Mouse (Mus musculus): ENCODE measurements around the gene Taf10. TPM values are rescaled to one million over a fixed set of nuclear protein-coding genes. Genes with fewer than 3 reads are reported as not detected.
"Not testable (repeated sequence)": the region's sequence is repeated elsewhere in the genome, so short reads cannot be mapped to it uniquely, and the experiment has no call there.

Taf10 gene
- polyA plus RNA-seq, 1 experiment from 2014 or later = 188 TPM

- Histone ChIP-seq H3K36me3 (peaks cover 59% of the 10 kb centered on the region), H3K4me1 (replicated peaks) (peaks cover 36% of the 10 kb centered on the region), H3K4me3 (peak overlapping the region; percentile 97), H3K27ac (peak overlapping the region; percentile 95)
- whole genome bisulfite sequencing = 39% methylated on average over 20 of the region's 20 CpGs
- not testable (repeated sequence) for H3K9me3 ChIP-seq; DNase-seq (ENCODE audit: low spot score); H3K27me3 ChIP-seq (ENCODE audit: insufficient read depth, poor library complexity, severe bottlenecking)
Observed at GRCm38 (mm10) chr7:105743246-105743925, 775 bp downstream of the Taf10 start.

GRCm38 (mm10) chr7:105742539-105743215 is 1.5 kb downstream of the Taf10 start:
- H3K36me3 ChIP-seq = peaks cover 52% of the 10 kb centered on the region

GRCm38 (mm10) chr7:105741978-105742377 is 2.2 kb downstream of the Taf10 start:
- no peaks in the 10 kb centered on the region for H3K9me3 ChIP-seq
- H3K27me3 ChIP-seq (ENCODE audit: insufficient read depth, poor library complexity, severe bottlenecking) = no peaks in the 10 kb centered on the region
- H3K27ac ChIP-seq = no peak overlapping the region
- peaks cover 46% of the 10 kb centered on the region for H3K36me3 ChIP-seq
- H3K4me3 ChIP-seq = no peak overlapping the region
- DNase-seq (ENCODE audit: low spot score) = no peak
- peaks cover 49% of the 10 kb centered on the region for H3K4me1 ChIP-seq (replicated peaks)
- WGBS = 93% methylated on average over 9 of the region's 9 CpGs

More at GRCm38 (mm10) chr7:105742539-105743215, 1.5 kb downstream of the Taf10 start:
- 82% methylated on average over 7 of the region's 7 CpGs for WGBS
- Histone ChIP-seq H3K4me1 (replicated peaks) (peaks cover 43% of the 10 kb centered on the region), H3K4me3 (peak overlapping the region; percentile 97; the same call in 1 of the 2 replicates)
- not testable (repeated sequence) for H3K27me3 ChIP-seq (ENCODE audit: insufficient read depth, poor library complexity, severe bottlenecking); H3K27ac ChIP-seq; H3K9me3 ChIP-seq; DNase-seq (ENCODE audit: low spot score)

GRCm38 (mm10) chr7:105740851-105741250 is 3.3 kb downstream of the Taf10 start:
- no peaks in the 10 kb centered on the region for H3K27me3 ChIP-seq (ENCODE audit: insufficient read depth, poor library complexity, severe bottlenecking)
- H3K4me3 ChIP-seq = no peak overlapping the region
- H3K27ac ChIP-seq = no peak overlapping the region
- no peak for DNase-seq (ENCODE audit: low spot score)
- 93% methylated on average over 6 of the region's 6 CpGs for WGBS
- H3K9me3 ChIP-seq = no peaks in the 10 kb centered on the region
- peaks cover 51% of the 10 kb centered on the region for H3K4me1 ChIP-seq (replicated peaks)
- H3K36me3 ChIP-seq = peaks cover 37% of the 10 kb centered on the region

GRCm38 (mm10) chr7:105740089-105740795 is 3.9 kb downstream of the Taf10 start:
- no peak for DNase-seq (ENCODE audit: low spot score)
- H3K27ac ChIP-seq = no peak overlapping the region
- peaks cover 57% of the 10 kb centered on the region for H3K4me1 ChIP-seq (replicated peaks)
- no peaks in the 10 kb centered on the region for H3K27me3 ChIP-seq (ENCODE audit: insufficient read depth, poor library complexity, severe bottlenecking)
- no peaks in the 10 kb centered on the region for H3K9me3 ChIP-seq
- H3K4me3 ChIP-seq = no peak overlapping the region
- 89% methylated on average over 13 of the region's 13 CpGs for WGBS
- peaks cover 37% of the 10 kb centered on the region for H3K36me3 ChIP-seq

GRCm38 (mm10) chr7:105738948-105739347 is 5.2 kb downstream of the Taf10 start:
- H3K27me3 ChIP-seq (ENCODE audit: insufficient read depth, poor library complexity, severe bottlenecking) = no peaks in the 10 kb centered on the region
- peak overlapping the region; percentile 26; the same call in 1 of the 2 replicates for H3K4me3 ChIP-seq
- DNase-seq (ENCODE audit: low spot score) = peak; percentile 51
- WGBS = 29% methylated on average over 3 of the region's 3 CpGs
- H3K4me1 ChIP-seq (replicated peaks) = peaks cover 53% of the 10 kb centered on the region
- peak overlapping the region; percentile 70 for H3K27ac ChIP-seq
- peaks cover 46% of the 10 kb centered on the region for H3K36me3 ChIP-seq
- no peaks in the 10 kb centered on the region for H3K9me3 ChIP-seq

- peaks cover 52% of the 10 kb centered on the region for H3K36me3 ChIP-seq
- no peak for DNase-seq (ENCODE audit: low spot score)
- no peaks in the 10 kb centered on the region for H3K9me3 ChIP-seq
- H3K27ac ChIP-seq = no peak overlapping the region
- peak overlapping the region; percentile 89; the same call in 1 of the 2 replicates for H3K4me3 ChIP-seq
- H3K4me1 ChIP-seq (replicated peaks) = peaks cover 47% of the 10 kb centered on the region
- WGBS = 84% methylated on average over 2 of the region's 2 CpGs
- H3K27me3 ChIP-seq (ENCODE audit: insufficient read depth, poor library complexity, severe bottlenecking) = no peaks in the 10 kb centered on the region
Observed at GRCm38 (mm10) chr7:105738286-105738685, 5.9 kb downstream of the Taf10 start.

- Histone ChIP-seq H3K36me3 (peaks cover 54% of the 10 kb centered on the region), H3K4me3 (peak overlapping the region; percentile 89), H3K27ac (peak overlapping the region; percentile 96; the same call in 1 of the 2 replicates), H3K9me3 (no peaks in the 10 kb centered on the region), H3K4me1 (replicated peaks) (peaks cover 42% of the 10 kb centered on the region), H3K27me3 (ENCODE audit: insufficient read depth, poor library complexity, severe bottlenecking) (no peaks in the 10 kb centered on the region)
- DNase-seq (ENCODE audit: low spot score) = no peak
- WGBS = 35% methylated on average over 3 of the region's 3 CpGs
Observed at GRCm38 (mm10) chr7:105737648-105738047, 6.5 kb downstream of the Taf10 start.

GRCm38 (mm10) chr7:105736911-105737521 is 7.1 kb downstream of the Taf10 start, which contains the start of gene Rrp8:
Gene Rrp8 (minus strand): TSS chr7:105737385.
- under 1% methylated on average over 30 of the region's 30 CpGs for WGBS
- Histone ChIP-seq H3K4me3 (peak within 1 kb of the TSS; percentile 89), H3K4me1 (replicated peaks) (peaks cover 42% of the 10 kb centered on the region), H3K9me3 (no peaks in the 10 kb centered on the region), H3K36me3 (peaks cover 54% of the 10 kb centered on the region), H3K27me3 (ENCODE audit: insufficient read depth, poor library complexity, severe bottlenecking) (no peaks in the 10 kb centered on the region), H3K27ac (peak within 1 kb of the TSS; percentile 96)
- DNase-seq (ENCODE audit: low spot score) = no peak

- no peaks in the 10 kb centered on the region for H3K27me3 ChIP-seq (ENCODE audit: insufficient read depth, poor library complexity, severe bottlenecking)
- peak; percentile 90 for DNase-seq (ENCODE audit: low spot score)
- H3K36me3 ChIP-seq = peaks cover 54% of the 10 kb centered on the region
- under 1% methylated on average over 62 of the region's 62 CpGs for WGBS
- peaks cover 42% of the 10 kb centered on the region for H3K4me1 ChIP-seq (replicated peaks)
- peak within 1 kb of the TSS; percentile 89 for H3K4me3 ChIP-seq
- H3K9me3 ChIP-seq = no peaks in the 10 kb centered on the region
- peak within 1 kb of the TSS; percentile 96 for H3K27ac ChIP-seq
Observed at GRCm38 (mm10) chr7:105736264-105736901, 7.8 kb downstream of the Taf10 start, which contains the start of gene Ilk. Gene Ilk (plus strand): TSS chr7:105736592.

GRCm38 (mm10) chr7:105735464-105735863 is 8.7 kb downstream of the Taf10 start:
- Histone ChIP-seq H3K27ac (peak overlapping the region; percentile 96), H3K4me1 (replicated peaks) (peaks cover 42% of the 10 kb centered on the region), H3K4me3 (peak overlapping the region; percentile 89), H3K36me3 (peaks cover 54% of the 10 kb centered on the region)
- WGBS = 62% methylated on average over 4 of the region's 4 CpGs
- not testable (repeated sequence) for DNase-seq (ENCODE audit: low spot score); H3K27me3 ChIP-seq (ENCODE audit: insufficient read depth, poor library complexity, severe bottlenecking); H3K9me3 ChIP-seq

GRCm38 (mm10) chr7:105734826-105735225 is 9.3 kb downstream of the Taf10 start:
- Histone ChIP-seq H3K9me3 (no peaks in the 10 kb centered on the region), H3K27ac (no peak overlapping the region), H3K36me3 (peaks cover 54% of the 10 kb centered on the region), H3K4me1 (replicated peaks) (peaks cover 42% of the 10 kb centered on the region), H3K4me3 (peak overlapping the region; percentile 89; the same call in 1 of the 2 replicates), H3K27me3 (ENCODE audit: insufficient read depth, poor library complexity, severe bottlenecking) (no peaks in the 10 kb centered on the region)
- DNase-seq (ENCODE audit: low spot score) = no peak
- 91% methylated on average over 8 of the region's 8 CpGs for WGBS

All from hindbrain, embryonic 10.5 days (tissue).